Mouse (Mus musculus): ENCODE results near the gene Fgf10. TPM values are rescaled to one million over a fixed set of nuclear protein-coding genes. Genes with fewer than 3 reads are reported as not detected.

Gene Fgf10
- polyA plus RNA-seq, 1 experiment from 2014 or later = 4.3 TPM

GRCm38 (mm10) chr13:118661664-118662063, 7.9 kb upstream of the Fgf10 start:
- Histone ChIP-seq H3K4me1 (ENCODE audit: insufficient read depth, low read length) (no peaks in the 10 kb centered on the region), H3K36me3 (ENCODE audit: insufficient read depth, low read length) (no peaks in the 10 kb centered on the region), H3K9ac (replicated peaks; ENCODE audit: low read length) (no peak overlapping the region), H3K4me2 (replicated peaks; ENCODE audit: low read depth, low read length) (no peak overlapping the region), H3K27ac (ENCODE audit: low read length) (no peak overlapping the region), H3K9me3 (ENCODE audit: low read length) (no peaks in the 10 kb centered on the region), H3K27me3 (ENCODE audit: insufficient read depth, low read length) (no peaks in the 10 kb centered on the region), H3K4me3 (ENCODE audit: low read length) (no peak overlapping the region)
- 68% methylated on average over 3 of the region's 3 CpGs for WGBS
- ATAC-seq (ENCODE audit: low FRiP score, low TSS enrichment) = no peak

- Histone ChIP-seq H3K4me2 (replicated peaks; ENCODE audit: low read depth, low read length) (no peak overlapping the region), H3K9me3 (ENCODE audit: low read length) (no peaks in the 10 kb centered on the region), H3K4me1 (ENCODE audit: insufficient read depth, low read length) (no peaks in the 10 kb centered on the region), H3K4me3 (ENCODE audit: low read length) (no peak overlapping the region), H3K27me3 (ENCODE audit: insufficient read depth, low read length) (no peaks in the 10 kb centered on the region), H3K36me3 (ENCODE audit: insufficient read depth, low read length) (no peaks in the 10 kb centered on the region), H3K9ac (replicated peaks; ENCODE audit: low read length) (no peak overlapping the region), H3K27ac (ENCODE audit: low read length) (no peak overlapping the region)
- 79% methylated on average over 2 of the region's 2 CpGs for WGBS
- ATAC-seq (ENCODE audit: low FRiP score, low TSS enrichment) = no peak
These were observed 4.7 kb upstream of the Fgf10 start for GRCm38 (mm10) chr13:118664901-118665300.

GRCm38 (mm10) chr13:118679228-118679627, 9.6 kb downstream of the Fgf10 start:
- Histone ChIP-seq H3K4me1 (ENCODE audit: insufficient read depth, low read length) (no peaks in the 10 kb centered on the region), H3K9ac (replicated peaks; ENCODE audit: low read length) (no peak overlapping the region), H3K36me3 (ENCODE audit: insufficient read depth, low read length) (no peaks in the 10 kb centered on the region), H3K4me3 (ENCODE audit: low read length) (no peak overlapping the region), H3K9me3 (ENCODE audit: low read length) (no peaks in the 10 kb centered on the region), H3K27ac (ENCODE audit: low read length) (no peak overlapping the region), H3K27me3 (ENCODE audit: insufficient read depth, low read length) (no peaks in the 10 kb centered on the region), H3K4me2 (replicated peaks; ENCODE audit: low read depth, low read length) (no peak overlapping the region)
- WGBS = 52% methylated on average over 3 of the region's 3 CpGs
- ATAC-seq (ENCODE audit: low FRiP score, low TSS enrichment) = no peak

GRCm38 (mm10) chr13:118693049-118693448, 23.5 kb downstream of the Fgf10 start:
- WGBS = 90% methylated on average over 2 of the region's 2 CpGs
- no peak overlapping the region for H3K9ac ChIP-seq (replicated peaks; ENCODE audit: low read length)
- ATAC-seq (ENCODE audit: low FRiP score, low TSS enrichment) = no peak
- no peaks in the 10 kb centered on the region for H3K4me1 ChIP-seq (ENCODE audit: insufficient read depth, low read length)
- no peak overlapping the region for H3K4me3 ChIP-seq (ENCODE audit: low read length)
- H3K27ac ChIP-seq (ENCODE audit: low read length) = no peak overlapping the region
- H3K36me3 ChIP-seq (ENCODE audit: insufficient read depth, low read length) = no peaks in the 10 kb centered on the region
- H3K9me3 ChIP-seq (ENCODE audit: low read length) = no peaks in the 10 kb centered on the region
- no peak overlapping the region for H3K4me2 ChIP-seq (replicated peaks; ENCODE audit: low read depth, low read length)
- H3K27me3 ChIP-seq (ENCODE audit: insufficient read depth, low read length) = no peaks in the 10 kb centered on the region

GRCm38 (mm10) chr13:118695103-118695502, 25.5 kb downstream of the Fgf10 start:
- Histone ChIP-seq H3K4me1 (ENCODE audit: insufficient read depth, low read length) (no peaks in the 10 kb centered on the region), H3K27me3 (ENCODE audit: insufficient read depth, low read length) (no peaks in the 10 kb centered on the region), H3K4me3 (ENCODE audit: low read length) (no peak overlapping the region), H3K9me3 (ENCODE audit: low read length) (no peaks in the 10 kb centered on the region), H3K4me2 (replicated peaks; ENCODE audit: low read depth, low read length) (no peak overlapping the region), H3K9ac (replicated peaks; ENCODE audit: low read length) (no peak overlapping the region), H3K36me3 (ENCODE audit: insufficient read depth, low read length) (no peaks in the 10 kb centered on the region), H3K27ac (ENCODE audit: low read length) (no peak overlapping the region)
- 31% methylated on average over 4 of the region's 4 CpGs for WGBS
- no peak for ATAC-seq (ENCODE audit: low FRiP score, low TSS enrichment)

GRCm38 (mm10) chr13:118703727-118704126, 34.1 kb downstream of the Fgf10 start:
- Histone ChIP-seq H3K4me1 (ENCODE audit: insufficient read depth, low read length) (no peaks in the 10 kb centered on the region), H3K4me2 (replicated peaks; ENCODE audit: low read depth, low read length) (no peak overlapping the region), H3K9ac (replicated peaks; ENCODE audit: low read length) (no peak overlapping the region), H3K27me3 (ENCODE audit: insufficient read depth, low read length) (no peaks in the 10 kb centered on the region), H3K36me3 (ENCODE audit: insufficient read depth, low read length) (no peaks in the 10 kb centered on the region), H3K9me3 (ENCODE audit: low read length) (no peaks in the 10 kb centered on the region), H3K4me3 (ENCODE audit: low read length) (no peak overlapping the region), H3K27ac (ENCODE audit: low read length) (no peak overlapping the region)
- no peak for ATAC-seq (ENCODE audit: low FRiP score, low TSS enrichment)

- Histone ChIP-seq H3K9me3 (ENCODE audit: low read length) (no peaks in the 10 kb centered on the region), H3K4me2 (replicated peaks; ENCODE audit: low read depth, low read length) (no peak overlapping the region), H3K27ac (ENCODE audit: low read length) (no peak overlapping the region), H3K4me1 (ENCODE audit: insufficient read depth, low read length) (no peaks in the 10 kb centered on the region), H3K36me3 (ENCODE audit: insufficient read depth, low read length) (no peaks in the 10 kb centered on the region), H3K9ac (replicated peaks; ENCODE audit: low read length) (no peak overlapping the region), H3K4me3 (ENCODE audit: low read length) (no peak overlapping the region), H3K27me3 (ENCODE audit: insufficient read depth, low read length) (no peaks in the 10 kb centered on the region)
- ATAC-seq (ENCODE audit: low FRiP score, low TSS enrichment) = no peak
- WGBS = 87% methylated on average over 3 of the region's 3 CpGs
These were observed 36.1 kb downstream of the Fgf10 start for GRCm38 (mm10) chr13:118705716-118706115.

- Histone ChIP-seq H3K36me3 (ENCODE audit: insufficient read depth, low read length) (no peaks in the 10 kb centered on the region), H3K4me3 (ENCODE audit: low read length) (no peak overlapping the region), H3K27ac (ENCODE audit: low read length) (no peak overlapping the region), H3K4me1 (ENCODE audit: insufficient read depth, low read length) (peaks cover 7% of the 10 kb centered on the region), H3K27me3 (ENCODE audit: insufficient read depth, low read length) (no peaks in the 10 kb centered on the region; the same call in 1 of the 2 replicates), H3K4me2 (replicated peaks; ENCODE audit: low read depth, low read length) (no peak overlapping the region), H3K9ac (replicated peaks; ENCODE audit: low read length) (no peak overlapping the region), H3K9me3 (ENCODE audit: low read length) (no peaks in the 10 kb centered on the region)
- 100% methylated on average over 1 of the region's 1 CpGs for WGBS
- ATAC-seq (ENCODE audit: low FRiP score, low TSS enrichment) = no peak
These were observed 40.3 kb downstream of the Fgf10 start for GRCm38 (mm10) chr13:118709912-118710311.

GRCm38 (mm10) chr13:118713626-118714150, 44.1 kb downstream of the Fgf10 start:
- Histone ChIP-seq H3K4me2 (replicated peaks; ENCODE audit: low read depth, low read length) (peak overlapping the region; percentile 85), H3K9me3 (ENCODE audit: low read length) (no peaks in the 10 kb centered on the region), H3K4me3 (ENCODE audit: low read length) (peak overlapping the region; percentile 59), H3K9ac (replicated peaks; ENCODE audit: low read length) (peak overlapping the region; percentile 68; the same call in 1 of the 2 replicates), H3K27ac (ENCODE audit: low read length) (peak overlapping the region; percentile 55), H3K36me3 (ENCODE audit: insufficient read depth, low read length) (no peaks in the 10 kb centered on the region), H3K4me1 (ENCODE audit: insufficient read depth, low read length) (peaks cover 12% of the 10 kb centered on the region), H3K27me3 (ENCODE audit: insufficient read depth, low read length) (peaks cover 3% of the 10 kb centered on the region; the same call in 1 of the 2 replicates)
- peak; percentile 20; the same call in 1 of the 2 replicates for ATAC-seq (ENCODE audit: low FRiP score, low TSS enrichment)
- WGBS = under 1% methylated on average over 14 of the region's 14 CpGs

GRCm38 (mm10) chr13:118714284-118715065, 44.9 kb downstream of the Fgf10 start:
- peak; percentile 85 for ATAC-seq (ENCODE audit: low FRiP score, low TSS enrichment)

More at GRCm38 (mm10) chr13:118714284-118715065, 44.9 kb downstream of the Fgf10 start:
- Histone ChIP-seq H3K27me3 (ENCODE audit: insufficient read depth, low read length) (peaks cover 3% of the 10 kb centered on the region; the same call in 1 of the 2 replicates), H3K36me3 (ENCODE audit: insufficient read depth, low read length) (no peaks in the 10 kb centered on the region), H3K4me3 (ENCODE audit: low read length) (peak overlapping the region; percentile 59), H3K4me1 (ENCODE audit: insufficient read depth, low read length) (peaks cover 12% of the 10 kb centered on the region), H3K9me3 (ENCODE audit: low read length) (no peaks in the 10 kb centered on the region), H3K9ac (replicated peaks; ENCODE audit: low read length) (peak overlapping the region; percentile 68), H3K4me2 (replicated peaks; ENCODE audit: low read depth, low read length) (peak overlapping the region; percentile 85), H3K27ac (ENCODE audit: low read length) (peak overlapping the region; percentile 73)
- WGBS = under 1% methylated on average over 33 of the region's 36 CpGs
